ENCODE assay signal across 9 mouse cellular contexts in the genomic region with DNA sequence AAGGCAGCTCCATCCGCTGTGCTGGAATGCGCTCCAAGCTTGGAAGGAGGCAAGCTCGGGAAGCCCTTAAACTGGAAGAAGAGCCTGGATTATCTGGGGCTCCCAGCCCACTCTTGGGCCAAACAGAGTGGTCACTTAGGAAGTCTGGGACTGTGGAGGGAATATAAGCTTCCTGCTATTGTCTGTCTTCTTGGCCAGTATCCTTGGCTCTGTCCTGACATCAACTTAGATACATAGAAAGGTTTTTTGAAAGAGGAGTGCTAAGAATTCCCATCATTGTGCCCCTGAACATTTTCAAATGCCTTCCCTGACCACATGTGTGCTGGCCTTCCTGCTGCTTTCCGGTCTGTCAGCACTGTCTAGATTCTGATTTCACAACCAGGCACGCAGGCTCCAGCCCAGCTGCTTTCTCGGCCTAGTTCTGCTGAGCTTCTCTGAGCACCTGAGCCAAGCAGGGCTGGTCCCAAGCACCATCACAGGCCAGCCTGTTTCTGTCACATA. TPM values are rescaled to one million over a fixed set of nuclear protein-coding genes. Genes with fewer than 3 reads are reported as not detected.
DNase-seq lines count a peak whose midpoint lies in the region; ATAC-seq lines count a peak whose summit lies in the region.
"Had no signal": no experiment of that assay in that cellular context is flagged by ENCODE, and none has a peak within 500 bp of the region (broad histone marks: within the 10 kb centered on the region; RNA-seq: fewer than 3 reads in every experiment).

No protein-coding gene starts in this region.

- no peak for ATAC-seq in hindbrain, embryonic 13.5 days (ENCODE audit: low FRiP score)
- ATAC-seq in midbrain, embryonic 16.5 days = no peak
- no peak for ATAC-seq in erythroblast, adult 5-6 weeks (replicated peaks; ENCODE audit: low FRiP score, poor library complexity, severe bottlenecking)

- H3K9me3 ChIP-seq in hindbrain, embryonic 13.5 days = no peaks in the 10 kb centered on the region
- no peaks in the 10 kb centered on the region for H3K9me3 ChIP-seq in midbrain, embryonic 16.5 days (replicated peaks; ENCODE audit: control insufficient read depth, low read length, poor library complexity, severe bottlenecking)
- H3K9me3 ChIP-seq: limb, embryonic 12.5 days had no signal

- peaks cover 25% of the 10 kb centered on the region for H3K4me1 ChIP-seq in brown adipose tissue, adult 24 weeks (ENCODE audit: control insufficient read depth, insufficient read depth, insufficient read length, low read length)
- H3K4me1 ChIP-seq in hindbrain, embryonic 13.5 days (replicated peaks) = peaks cover 21% of the 10 kb centered on the region
- peaks cover 4% of the 10 kb centered on the region; the same call in 1 of the 2 replicates for H3K4me1 ChIP-seq in midbrain, embryonic 16.5 days (ENCODE audit: control insufficient read depth, insufficient read depth, low read length)

- peak overlapping the region; percentile 58 for H3K27ac ChIP-seq in brown adipose tissue, adult 24 weeks (replicated peaks; ENCODE audit: low read depth, low read length)
- no peak overlapping the region for H3K27ac ChIP-seq in hindbrain, embryonic 13.5 days
- H3K27ac ChIP-seq in midbrain, embryonic 16.5 days (ENCODE audit: low read length) = no peak overlapping the region
- H3K27ac ChIP-seq: limb, embryonic 12.5 days had no signal

- 75% methylated on average over 6 of the region's 6 CpGs for WGBS in hindbrain, embryonic 13.5 days
- 74% methylated on average over 6 of the region's 6 CpGs for WGBS in midbrain, embryonic 16.5 days

- H3K4me3 ChIP-seq in brown adipose tissue, adult 24 weeks (ENCODE audit: insufficient read depth, low read depth, low read length) = no peak overlapping the region
- H3K4me3 ChIP-seq in hindbrain, embryonic 13.5 days = no peak overlapping the region
- no peak overlapping the region for H3K4me3 ChIP-seq in midbrain, embryonic 16.5 days (ENCODE audit: low read depth, low read length)

- intact Hi-C loops in heart, postnatal 10 days (cut with DNase I) = loop anchor here (2.0 to 10.0 kb wide), 2 partner anchors 30 to 544 kb away; no protein-coding TSS in a partner anchor

- H3K36me3 ChIP-seq in hindbrain, embryonic 13.5 days = no peaks in the 10 kb centered on the region
- no peaks in the 10 kb centered on the region for H3K36me3 ChIP-seq in midbrain, embryonic 16.5 days (ENCODE audit: control insufficient read depth, insufficient read depth, low read length)
- H3K36me3 ChIP-seq: limb, embryonic 12.5 days had no signal

- DNase-seq in kidney, postnatal 10 days = peak; percentile 57
- no peak for DNase-seq in kidney, adult 9 months
- DNase-seq in heart, postnatal 10 days = peak; percentile 67 to 68
- DNase-seq in lung, postnatal 4 days = peak; percentile 64 to 83

- peaks cover 27% of the 10 kb centered on the region for H3K27me3 ChIP-seq in hindbrain, embryonic 13.5 days
- peaks cover 7% of the 10 kb centered on the region for H3K27me3 ChIP-seq in midbrain, embryonic 16.5 days (ENCODE audit: control insufficient read depth, insufficient read depth, low read depth, low read length)

- H3K9ac ChIP-seq in hindbrain, embryonic 13.5 days = no peak overlapping the region
- H3K9ac ChIP-seq in midbrain, embryonic 16.5 days (ENCODE audit: low read depth, low read length) = no peak overlapping the region
- H3K9ac ChIP-seq: limb, embryonic 12.5 days had no signal

- H3K4me2 ChIP-seq in hindbrain, embryonic 13.5 days = no peak overlapping the region
- no peak overlapping the region for H3K4me2 ChIP-seq in midbrain, embryonic 16.5 days (ENCODE audit: low read length)

RNA-seq across cellular contexts. Expression of a gene that starts 1.0 kb away (rescaled TPM):
- 5.5 and 8.6 TPM in 2 replicates for polyA plus RNA-seq in brown adipose tissue, adult 24 weeks (2012; ENCODE audit: insufficient read depth, insufficient read length, missing spikeins)
- 10 to 100 TPM; 25.1 to 29.6 TPM for total RNA-seq in heart, postnatal 10 days (2021)
- polyA plus RNA-seq in hindbrain, embryonic 13.5 days (2015; fragmentation: Nextera tagmentation; extraction: Ambion mirVana) = 4.1 and 4.2 TPM in 2 replicates
- 5.1 and 5.2 TPM in 2 replicates for polyA plus RNA-seq in midbrain, embryonic 16.5 days (2015; fragmentation: Nextera tagmentation; extraction: Ambion mirVana)
- total RNA-seq in erythroblast, adult 5-6 weeks (2015; ENCODE audit: low replicate concordance) = 1.3 and 6.1 TPM in 2 replicates
- total RNA-seq in erythroblast, adult 5-6 weeks (2017; ENCODE audit: low replicate concordance) = 4.0 and 6.1 TPM in 2 replicates

RNA-seq across cellular contexts. Expression of a gene that starts 52.3 kb away (rescaled TPM):
- 0.58 TPM in 1 of 2 replicates, not detected in the other for polyA plus RNA-seq in brown adipose tissue, adult 24 weeks (2012; ENCODE audit: insufficient read depth, insufficient read length, missing spikeins)
- total RNA-seq in heart, postnatal 10 days (2021) = under 1 TPM; 0.67 to 0.74 TPM
- polyA plus RNA-seq in hindbrain, embryonic 13.5 days (2015; fragmentation: Nextera tagmentation; extraction: Ambion mirVana) = 0.69 and 0.82 TPM in 2 replicates
- 0.28 and 0.41 TPM in 2 replicates for polyA plus RNA-seq in midbrain, embryonic 16.5 days (2015; fragmentation: Nextera tagmentation; extraction: Ambion mirVana)
- 1.3 TPM in 2 replicates for total RNA-seq in erythroblast, adult 5-6 weeks (2015; ENCODE audit: low replicate concordance)
- 0.42 and 0.43 TPM in 2 replicates for total RNA-seq in erythroblast, adult 5-6 weeks (2017; ENCODE audit: low replicate concordance)

RNA-seq across cellular contexts. Expression of a gene that starts 59.5 kb away (rescaled TPM):
- polyA plus RNA-seq in brown adipose tissue, adult 24 weeks (2012; ENCODE audit: insufficient read depth, insufficient read length, missing spikeins) = 30.3 and 33.1 TPM in 2 replicates
- 10 to 100 TPM; 43.6 to 45.8 TPM for total RNA-seq in heart, postnatal 10 days (2021)
- polyA plus RNA-seq in hindbrain, embryonic 13.5 days (2015; fragmentation: Nextera tagmentation; extraction: Ambion mirVana) = 104 TPM in 2 replicates
- polyA plus RNA-seq in midbrain, embryonic 16.5 days (2015; fragmentation: Nextera tagmentation; extraction: Ambion mirVana) = 85.5 and 86.6 TPM in 2 replicates
- 21.7 and 24.0 TPM in 2 replicates for total RNA-seq in erythroblast, adult 5-6 weeks (2015; ENCODE audit: low replicate concordance)
- total RNA-seq in erythroblast, adult 5-6 weeks (2017; ENCODE audit: low replicate concordance) = 12.8 and 18.6 TPM in 2 replicates
